Mouse (Mus musculus) liver, adult 2 months (tissue): ENCODE results near the gene Mitf.

Experiments used
- CTCF ChIP-seq: fragments of 200-500 bp; IDR thresholded peaks from 2 replicates; pipeline ENCODE4 v1.5.1; 2011; ENCODE audit warnings: low read depth, low read length, control low read depth
- POLR2A ChIP-seq: fragments of 200-500 bp; IDR thresholded peaks from 2 replicates; pipeline ENCODE4 v1.6.1; 2011; ENCODE audit warnings: low read length, control low read depth; ENCODE audit not compliant: insufficient read depth; ENCODE audit errors: extremely low read depth

- TF ChIP-seq CTCF (no peak), POLR2A (no peak)
Observed at GRCm38 (mm10) chr6:97881935-97882334, 75.1 kb downstream of the Mitf start.
